Mouse (Mus musculus) Patski (cell line): Measurements from ENCODE around the gene Batf. TPM values are rescaled to one million over a fixed set of nuclear protein-coding genes. Genes with fewer than 3 reads are reported as not detected.

Source experiments
- ATAC-seq: fragments of 100-300 bp; one replicate; pipeline ENCODE4 v1.8.0; 2021
- CTCF ChIA-PET: fragments of 350-600 bp; sonication (Branson Sonifier 250); formaldehyde crosslinking; loops from one replicate; lab custom pipeline; 2022; ENCODE audit warnings: inconsistent platforms; lab: Charles Lee
- POLR2A ChIA-PET: fragments of 350-600 bp; sonication (Branson Sonifier 250); formaldehyde crosslinking; loops from one replicate; lab custom pipeline; 2022; ENCODE audit warnings: antibody characterized with exemption, inconsistent platforms; lab: Charles Lee
- DNase-seq: peaks from one replicate; pipeline ENCODE4 v3.0.0-alpha.2; 2011; ENCODE audit warnings: low read depth, low spot score
- H3K27me3 ChIP-seq: fragments of 371-371 bp; one replicate; pipeline ENCODE4 v1.5.1; 2021
- CTCF ChIP-seq: fragments of 100-300 bp; IDR thresholded peaks from one replicate; pipeline ENCODE4 v1.5.1; 2021
- in situ Hi-C: fragments of 300-500 bp; cut with MboI; formaldehyde crosslinking; loops from 3 replicates; pipeline ENCODE4 v1.11.1; 2018; ENCODE audit warnings: low pct_unique_long_range_greater_than_20kb, mixed read lengths
- polyA plus RNA-seq: library from polyadenylated mRNA; unstranded; gene quantifications from one replicate; pipeline ENCODE4 v1.2.3, GENCODE M21; 2021

Batf gene
- polyA plus RNA-seq, 1 experiment from 2014 or later: not detected

GRCm38 (mm10) chr12:85705002-85705830 lies 18.7 kb downstream of the Batf start:
- no peak for TF ChIP-seq CTCF
- POLR2A ChIA-PET: no interaction called here
- no peak for ATAC-seq

GRCm38 (mm10) chr12:85705831-85706530 lies 19.5 kb downstream of the Batf start:
- ChIA-PET CTCF (no interaction called here), POLR2A (no interaction called here)
- in situ Hi-C loops: no loop called here
- DNase-seq: no peak
- TF ChIP-seq CTCF: no peak
- no peak for ATAC-seq
- H3K27me3 ChIP-seq: peaks cover 2% of the 10 kb centered on the region

More at GRCm38 (mm10) chr12:85705002-85705830, 18.7 kb downstream of the Batf start:
- no peak for DNase-seq
- CTCF ChIA-PET: no interaction called here
- in situ Hi-C loops: no loop called here
- H3K27me3 ChIP-seq: peaks cover 2% of the 10 kb centered on the region

- TF ChIP-seq CTCF: no peak
- ATAC-seq: no peak
- no peak for DNase-seq
- peaks cover 5% of the 10 kb centered on the region for H3K27me3 ChIP-seq
- ChIA-PET POLR2A (no interaction called here), CTCF (no interaction called here)
- in situ Hi-C loops: no loop called here
Measured at GRCm38 (mm10) chr12:85706906-85707305, 20.4 kb downstream of the Batf start.

- POLR2A ChIA-PET: no interaction called here
- DNase-seq (no peak), ATAC-seq (no peak)
- peaks cover 10% of the 10 kb centered on the region for H3K27me3 ChIP-seq
- in situ Hi-C loops: no loop called here
- CTCF ChIA-PET: no interaction called here
- TF ChIP-seq CTCF: no peak
Measured at GRCm38 (mm10) chr12:85707391-85707790, 20.9 kb downstream of the Batf start.

- DNase-seq (no peak), ATAC-seq (no peak)
- peaks cover 13% of the 10 kb centered on the region for H3K27me3 ChIP-seq
- CTCF ChIA-PET: no interaction called here
- in situ Hi-C loops: no loop called here
- no peak for TF ChIP-seq CTCF
- POLR2A ChIA-PET: no interaction called here
Measured at GRCm38 (mm10) chr12:85708556-85708955, 22.1 kb downstream of the Batf start.

- TF ChIP-seq CTCF: no peak
- DNase-seq (no peak), ATAC-seq (no peak)
- H3K27me3 ChIP-seq: peaks cover 20% of the 10 kb centered on the region
- CTCF ChIA-PET: no interaction called here
- in situ Hi-C loops: no loop called here
- POLR2A ChIA-PET: no interaction called here
Measured at GRCm38 (mm10) chr12:85710695-85711094, 24.2 kb downstream of the Batf start.

GRCm38 (mm10) chr12:85712587-85712986 lies 26.1 kb downstream of the Batf start:
- POLR2A ChIA-PET: no interaction called here
- DNase-seq (no peak), ATAC-seq (no peak)
- TF ChIP-seq CTCF: no peak
- in situ Hi-C loops: no loop called here
- H3K27me3 ChIP-seq: peaks cover 23% of the 10 kb centered on the region
- CTCF ChIA-PET: no interaction called here

GRCm38 (mm10) chr12:85714126-85714525 lies 27.7 kb downstream of the Batf start:
- CTCF ChIA-PET: no interaction called here
- TF ChIP-seq CTCF: no peak
- ATAC-seq (no peak), DNase-seq (no peak)
- in situ Hi-C loops: no loop called here
- H3K27me3 ChIP-seq: peaks cover 36% of the 10 kb centered on the region
- POLR2A ChIA-PET: no interaction called here

- ChIA-PET CTCF (no interaction called here), POLR2A (interaction anchor here (1.1 kb wide), 1 partner anchor 10 kb away, joined by 3 read pairs; no protein-coding TSS in a partner anchor)
- ATAC-seq (no peak), DNase-seq (no peak)
- in situ Hi-C loops: no loop called here
- no peak for TF ChIP-seq CTCF
- peaks cover 18% of the 10 kb centered on the region for H3K27me3 ChIP-seq
Measured at GRCm38 (mm10) chr12:85725306-85725705, 38.8 kb downstream of the Batf start.

- CTCF ChIA-PET: interaction anchor here (1.4 kb wide), 1 partner anchor 91 kb away, joined by 3 read pairs; no protein-coding TSS in a partner anchor
- in situ Hi-C loops: no loop called here
- POLR2A ChIA-PET: no interaction called here
Measured at GRCm38 (mm10) chr12:85726729-85727397, 40.4 kb downstream of the Batf start.

More at GRCm38 (mm10) chr12:85726729-85727397, 40.4 kb downstream of the Batf start:
- peaks cover 3% of the 10 kb centered on the region for H3K27me3 ChIP-seq
- ATAC-seq (no peak), DNase-seq (no peak)
- TF ChIP-seq CTCF: no peak
